Mouse (Mus musculus) MEL (cell line): ENCODE data around the gene Mthfd2. TPM values are rescaled to one million over a fixed set of nuclear protein-coding genes. Genes with fewer than 3 reads are reported as not detected.

Source experiments
- DNase-seq: peaks from one replicate; pipeline ENCODE4 v3.0.0; 2011; ENCODE audit warnings: low read depth, low spot score
- H3K27ac ChIP-seq: 2 replicates; pipeline ENCODE4 v1.5.1; 2012; ENCODE audit warnings: low read depth, mild to moderate bottlenecking, control low read depth, low read length, moderate library complexity; ENCODE audit not compliant: control insufficient read depth
- H3K27me3 ChIP-seq, 2 experiments: fragments of 150-350 bp in 1 of 2; sonication (generic) in 1 of 2; 2 replicates each; pipeline ENCODE4 v1.6.1; 2012; ENCODE audit warnings: low read length in 2 of 2, mild to moderate bottlenecking in 2 of 2, improper control_type of control experiment in 1 of 2, moderate library complexity in 1 of 2; ENCODE audit not compliant: insufficient read depth in 2 of 2, control insufficient read depth in 1 of 2
- H3K36me3 ChIP-seq, 2 experiments: 2 replicates each; pipeline ENCODE4 v1.6.1; 2012 to 2014; ENCODE audit warnings: low read length in 2 of 2, improper control_type of control experiment in 1 of 2, inconsistent platforms in 1 of 2, mild to moderate bottlenecking in 1 of 2; ENCODE audit not compliant: insufficient read depth in 2 of 2, control insufficient read depth in 1 of 2
- H3K4me1 ChIP-seq, 2 experiments: fragments of 150-350 bp in 1 of 2; sonication (generic) in 1 of 2; 2 replicates each; pipeline ENCODE4 v1.6.1; 2012; ENCODE audit warnings: low read length in 2 of 2, improper control_type of control experiment in 1 of 2, mild to moderate bottlenecking in 1 of 2; ENCODE audit not compliant: insufficient read depth in 2 of 2, control insufficient read depth in 1 of 2
- H3K4me3 ChIP-seq, 2 experiments: fragments of 150-350 bp in 1 of 2; sonication (generic) in 1 of 2; 2 replicates each; pipeline ENCODE4 v1.5.1; 2012; ENCODE audit warnings: low read depth in 2 of 2, low read length in 2 of 2, mild to moderate bottlenecking in 2 of 2, moderate library complexity in 2 of 2, control low read depth in 1 of 2, improper control_type of control experiment in 1 of 2; ENCODE audit not compliant: control insufficient read depth in 1 of 2, insufficient read depth in 1 of 2
- H3K79me2 ChIP-seq: 2 replicates; pipeline ENCODE4 v1.6.1; 2012; ENCODE audit warnings: mild to moderate bottlenecking, low read length, moderate library complexity; ENCODE audit not compliant: control insufficient read depth, poor library complexity, insufficient read depth
- H3K9ac ChIP-seq: 2 replicates; pipeline ENCODE4 v1.6.1; 2012; ENCODE audit warnings: low read depth, mild to moderate bottlenecking, control low read depth, low read length, moderate library complexity; ENCODE audit not compliant: control insufficient read depth, poor library complexity, severe bottlenecking
- H3K9me3 ChIP-seq: fragments of 150-350 bp; sonication (generic); replicated peaks from 2 replicates; pipeline ENCODE4 v1.6.1; 2012; ENCODE audit warnings: mild to moderate bottlenecking, low read length, improper control_type of control experiment, moderate library complexity; ENCODE audit not compliant: insufficient read depth
- BHLHE40 ChIP-seq: IDR thresholded peaks from 2 replicates; pipeline ENCODE4 v1.6.1; 2012; ENCODE audit warnings: low read depth, mild to moderate bottlenecking, inconsistent platforms, low read length, improper control_type of control experiment, borderline replicate concordance
- CHD1 ChIP-seq: IDR thresholded peaks from 2 replicates; pipeline ENCODE4 v1.6.1; 2012; ENCODE audit warnings: low read depth, mild to moderate bottlenecking, inconsistent platforms, low read length, improper control_type of control experiment
- CHD2 ChIP-seq: IDR thresholded peaks from 2 replicates; pipeline ENCODE4 v1.6.1; 2011; ENCODE audit warnings: low read length, improper control_type of control experiment
- CTCF ChIP-seq, 3 experiments: IDR thresholded peaks in 2 of 3; conservative IDR thresholded peaks in 1 of 3; 2 replicates each; pipeline ENCODE4 v1.5.1; 2011 to 2012; ENCODE audit warnings: low read length in 3 of 3, low read depth in 2 of 3, mild to moderate bottlenecking in 2 of 3, improper control_type of control experiment in 1 of 3, inconsistent platforms in 1 of 3, mixed read lengths in 1 of 3, moderate library complexity in 1 of 3; ENCODE audit not compliant: control insufficient read depth in 1 of 3, insufficient read depth in 1 of 3, poor library complexity in 1 of 3, severe bottlenecking in 1 of 3
- ELF1 ChIP-seq: IDR thresholded peaks from 2 replicates; pipeline ENCODE4 v1.6.1; 2014; ENCODE audit warnings: low read depth, mild to moderate bottlenecking, inconsistent platforms, low read length, improper control_type of control experiment, moderate library complexity
- ETS1 ChIP-seq: IDR thresholded peaks from 2 replicates; pipeline ENCODE4 v1.6.1; 2012; ENCODE audit warnings: low read depth, mild to moderate bottlenecking, inconsistent platforms, low read length, improper control_type of control experiment, moderate library complexity
- JUND ChIP-seq: IDR thresholded peaks from 2 replicates; pipeline ENCODE4 v1.6.1; 2011; ENCODE audit warnings: low read depth, mild to moderate bottlenecking, improper control_type of control experiment, low read length
- KAT2A ChIP-seq: conservative IDR thresholded peaks from 2 replicates; pipeline ENCODE4 v1.6.1; 2012; ENCODE audit warnings: low read depth, low read length, improper control_type of control experiment, inconsistent platforms
- MAZ ChIP-seq: IDR thresholded peaks from 2 replicates; pipeline ENCODE4 v1.6.1; 2012; ENCODE audit warnings: low read depth, mild to moderate bottlenecking, inconsistent platforms, low read length, improper control_type of control experiment
- MYB ChIP-seq: IDR thresholded peaks from 2 replicates; pipeline ENCODE4 v1.6.1; 2011; ENCODE audit warnings: mild to moderate bottlenecking, low read depth, low read length, improper control_type of control experiment
- MYC ChIP-seq: IDR thresholded peaks from 2 replicates; pipeline ENCODE4 v1.6.1; 2011; ENCODE audit warnings: low read depth, mild to moderate bottlenecking, low read length, improper control_type of control experiment, moderate library complexity
- NRF1 ChIP-seq: IDR thresholded peaks from 2 replicates; pipeline ENCODE4 v1.6.1; 2014; ENCODE audit warnings: low read depth, mild to moderate bottlenecking, inconsistent platforms, low read length, improper control_type of control experiment, moderate library complexity; ENCODE audit not compliant: poor library complexity, insufficient read depth, severe bottlenecking
- POLR2A ChIP-seq, 2 experiments: IDR thresholded peaks; 2 replicates each; pipeline ENCODE4 v1.6.1; 2011 to 2012; ENCODE audit warnings: low read length in 2 of 2, mild to moderate bottlenecking in 2 of 2, control low read depth in 1 of 2, improper control_type of control experiment in 1 of 2, low read depth in 1 of 2, moderate library complexity in 1 of 2; ENCODE audit not compliant: control insufficient read depth in 1 of 2, insufficient read depth in 1 of 2, poor library complexity in 1 of 2
- POLR2AphosphoS2 ChIP-seq: IDR thresholded peaks from 2 replicates; pipeline ENCODE4 v1.6.1; 2011; ENCODE audit warnings: low read length, improper control_type of control experiment
- POLR2AphosphoS5 ChIP-seq: IDR thresholded peaks from 2 replicates; pipeline ENCODE4 v1.6.1; 2012; ENCODE audit warnings: low read depth, borderline replicate concordance, mild to moderate bottlenecking, inconsistent platforms, low read length, moderate library complexity, mixed read lengths
- RAD21 ChIP-seq: IDR thresholded peaks from 2 replicates; pipeline ENCODE4 v1.6.1; 2011; ENCODE audit warnings: mild to moderate bottlenecking, low read depth, low read length, improper control_type of control experiment
- RCOR1 ChIP-seq: IDR thresholded peaks from 2 replicates; pipeline ENCODE4 v1.6.1; 2012; ENCODE audit warnings: low read depth, mild to moderate bottlenecking, inconsistent platforms, low read length, improper control_type of control experiment
- SMC3 ChIP-seq: IDR thresholded peaks from 2 replicates; pipeline ENCODE4 v1.6.1; 2011; ENCODE audit warnings: low read depth, low read length, improper control_type of control experiment
- TBP ChIP-seq: IDR thresholded peaks from 2 replicates; pipeline ENCODE4 v1.8.0; 2011; ENCODE audit warnings: low read depth, low read length, improper control_type of control experiment
- TCF12 ChIP-seq: IDR thresholded peaks from 2 replicates; pipeline ENCODE4 v1.6.1; 2014; ENCODE audit warnings: low read depth, mild to moderate bottlenecking, inconsistent platforms, low read length, improper control_type of control experiment, moderate library complexity
- UBTF ChIP-seq: IDR thresholded peaks from 2 replicates; pipeline ENCODE4 v1.6.1; 2012; ENCODE audit warnings: low read depth, mild to moderate bottlenecking, inconsistent platforms, low read length, improper control_type of control experiment, moderate library complexity, borderline replicate concordance; ENCODE audit not compliant: insufficient read depth
- USF2 ChIP-seq, 2 experiments: IDR thresholded peaks; 2 replicates each; pipeline ENCODE4 v1.6.1; 2011 to 2012; ENCODE audit warnings: improper control_type of control experiment in 2 of 2, low read length in 2 of 2, borderline replicate concordance in 1 of 2, inconsistent platforms in 1 of 2, low read depth in 1 of 2, mild to moderate bottlenecking in 1 of 2; ENCODE audit not compliant: insufficient read depth in 1 of 2
- polyA plus RNA-seq, 2 experiments: library from polyadenylated mRNA; stranded (reverse) in 1 of 2; unstranded in 1 of 2; fragments of >175 nt in 1 of 2; fragments of >200 nt in 1 of 2; gene quantifications; 2 replicates each; pipeline versions ENCODE4 v1.2.1 to v1.2.4; 2012; ENCODE audit warnings: low replicate concordance in 2 of 2, low read depth in 1 of 2; ENCODE audit not compliant: insufficient read length in 2 of 2, insufficient read depth in 1 of 2, missing spikeins in 1 of 2
- total RNA-seq: library from RNA; depleted of rRNA; stranded (reverse); fragments of 300-350 nt; gene quantifications from 2 replicates; pipeline ENCODE4 v1.2.3, GENCODE M21; 2012

Gene Mthfd2
- total and polyA plus RNA-seq, 3 experiments, result 80.5 to 558 (median 219) TPM

DNA sequence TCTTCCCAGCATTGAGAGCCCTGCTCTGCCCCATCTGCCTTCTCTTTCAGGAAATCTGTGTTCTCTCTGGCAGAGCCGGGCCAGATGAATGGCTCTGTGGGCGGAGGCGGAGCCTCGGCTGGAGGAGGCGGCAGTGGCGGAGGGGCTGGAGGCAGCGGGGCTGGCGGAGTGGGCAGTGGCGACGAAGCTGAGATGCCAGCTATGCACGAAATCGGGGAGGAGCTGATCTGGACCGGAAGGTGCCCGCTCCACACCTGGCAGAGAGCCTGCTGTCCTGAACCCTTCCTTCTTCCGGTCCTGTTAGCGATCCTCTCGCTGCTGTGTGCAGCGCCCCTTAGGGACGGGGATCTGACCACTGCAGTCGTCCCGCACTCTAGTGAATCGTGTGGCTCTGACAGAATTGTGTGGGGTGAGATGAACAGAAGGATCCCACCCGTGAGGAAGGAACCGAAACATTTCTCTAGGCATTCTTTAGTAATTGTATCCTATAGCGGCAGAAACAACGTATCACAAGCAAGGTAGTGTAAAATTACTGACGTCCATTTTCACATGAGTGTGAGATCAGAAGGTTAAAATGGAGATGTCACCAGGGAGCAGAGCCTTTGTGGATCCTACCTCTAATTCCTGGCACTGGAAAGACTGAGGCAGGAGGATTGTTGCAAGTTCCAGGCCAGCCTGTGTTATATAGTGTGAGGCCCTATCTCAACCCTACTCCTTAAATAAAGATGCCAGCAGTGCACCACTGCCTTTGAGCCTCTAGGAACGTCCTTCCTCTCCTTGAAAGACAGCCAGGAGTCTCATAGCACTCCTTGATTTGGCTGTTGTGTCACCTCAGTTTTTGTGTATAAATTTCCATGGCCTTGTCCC is 57.3 kb downstream of the Mthfd2 start:
- Histone ChIP-seq H3K27me3 (peaks cover 2 to 3% of the 10 kb centered on the region in 2 experiments; a peak in 3 of 4 replicates), H3K4me3 (peak overlapping the region; percentile 30 to 78), H3K79me2 (no peaks in the 10 kb centered on the region), H3K36me3 (no peaks in the 10 kb centered on the region; a peak in 2 of 4 replicates), H3K27ac (no peak overlapping the region)
- TF ChIP-seq SMC3 (peak; percentile 17; the same call in 1 of the 2 replicates), CHD1 (no peak), RAD21 (peak; percentile 5), BHLHE40 (no peak), CHD2 (no peak), CTCF (IDR thresholded peaks at IDR 0.05 in 2 of 3, conservative IDR thresholded peaks at IDR 0.05 in 1 of 3; ENCODE audit: control insufficient read depth in 1 of 3, insufficient read depth in 1 of 3, low read depth in 2 of 3, low read length in 3 of 3, poor library complexity in 1 of 3, severe bottlenecking in 1 of 3) (peak; percentile 35 to 67 (median 58)), JUND (no peak), ETS1 (no peak), MYC (no peak), POLR2A (IDR thresholded peaks at IDR 0.05; ENCODE audit: control insufficient read depth in 1 of 2, insufficient read depth in 1 of 2, low read depth in 1 of 2, low read length in 2 of 2, poor library complexity in 1 of 2) (peak in 1 of 2 experiments; percentile 22; a peak in 1 of 4 replicates), POLR2AphosphoS2 (no peak), RCOR1 (no peak), MYB (no peak), TCF12 (0 out of 2 replicates have a peak, but pooled peaks have one; percentile 5), POLR2AphosphoS5 (no peak), MAZ (no peak), KAT2A (no peak), UBTF (no peak), ELF1 (peak; percentile 69), TBP (0 out of 2 replicates have a peak, but pooled peaks have one; percentile 34), USF2 (IDR thresholded peaks at IDR 0.05; ENCODE audit: borderline replicate concordance in 1 of 2, insufficient read depth in 1 of 2, low read depth in 1 of 2, low read length in 2 of 2) (no peak), NRF1 (no peak)
- TF ChIP-seq, all 39 proteins: peak for 7
- no peaks in the 10 kb centered on the region for H3K9me3 ChIP-seq
- peak overlapping the region; percentile 62 for H3K9ac ChIP-seq
- peaks cover 0 to under 1% of the 10 kb centered on the region in 2 experiments; a peak in 1 of 4 replicates for H3K4me1 ChIP-seq
- peak; percentile 71 for DNase-seq
